Mouse (Mus musculus): ENCODE results near the gene Nkd2.
A peak's percentile ranks its signal among the peaks of the same experiment; 100 is the strongest.

Nkd2 gene

DNA sequence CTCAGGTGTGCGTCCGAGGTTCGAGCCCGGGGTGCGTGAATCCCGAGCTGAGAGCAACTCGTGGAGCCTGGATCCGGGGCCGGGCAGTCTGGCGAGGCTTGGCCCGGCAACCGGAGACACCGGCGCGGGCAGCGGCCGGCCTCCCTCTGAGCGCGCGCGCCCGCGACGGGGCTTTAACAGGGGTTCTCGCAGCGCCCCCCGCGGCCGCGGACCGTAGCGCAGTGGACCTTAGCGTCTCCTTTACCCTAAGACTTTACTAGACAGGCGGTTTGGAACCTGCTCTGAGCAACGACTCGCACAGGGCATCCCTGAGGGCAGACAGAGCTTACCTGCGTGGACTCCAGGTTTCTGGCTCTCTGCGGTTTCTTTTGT lies at the start of gene Nkd2:
Gene Nkd2, minus strand, starts transcription at position 167 of the 372 bp plus-strand sequence.
- peak; percentile 89 for DNase-seq

- no peak for DNase-seq
Measured at GRCm38 (mm10) chr13:73892493-73893178, 45.2 kb upstream of the Nkd2 start.

- DNase-seq, result no peak
Measured at GRCm38 (mm10) chr13:73887415-73887874, 40.0 kb upstream of the Nkd2 start.

GRCm38 (mm10) chr13:73886601-73887000 lies 39.2 kb upstream of the Nkd2 start:
- DNase-seq, result no peak

GRCm38 (mm10) chr13:73886066-73886465 lies 38.6 kb upstream of the Nkd2 start:
- no peak for DNase-seq

- no peak for DNase-seq
Measured at GRCm38 (mm10) chr13:73885656-73886055, 38.2 kb upstream of the Nkd2 start.

GRCm38 (mm10) chr13:73881347-73881746 lies 33.9 kb upstream of the Nkd2 start:
- DNase-seq, result no peak

- peak; percentile 80 for DNase-seq
Measured at GRCm38 (mm10) chr13:73879824-73880223, 32.4 kb upstream of the Nkd2 start.

DNA sequence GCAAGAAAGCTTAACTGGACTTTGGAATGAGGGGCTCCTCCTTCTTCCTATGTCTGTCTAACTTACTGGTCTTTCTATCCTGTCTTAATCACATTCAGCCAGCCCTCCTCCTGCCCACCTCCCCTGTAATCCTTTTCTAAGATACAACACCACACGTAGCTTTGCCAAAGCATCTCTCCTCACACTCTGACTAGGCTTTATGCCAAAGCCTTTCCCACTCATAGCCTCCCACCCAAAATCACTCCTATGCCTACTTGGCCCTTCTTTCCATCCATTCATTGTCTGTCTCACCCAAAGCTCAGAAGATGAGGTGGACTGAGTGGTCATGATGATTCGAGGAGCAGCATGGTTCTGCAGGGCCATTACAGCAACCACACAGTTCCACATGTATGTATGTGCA lies 24.7 kb upstream of the Nkd2 start:
- no peak for DNase-seq

DNA sequence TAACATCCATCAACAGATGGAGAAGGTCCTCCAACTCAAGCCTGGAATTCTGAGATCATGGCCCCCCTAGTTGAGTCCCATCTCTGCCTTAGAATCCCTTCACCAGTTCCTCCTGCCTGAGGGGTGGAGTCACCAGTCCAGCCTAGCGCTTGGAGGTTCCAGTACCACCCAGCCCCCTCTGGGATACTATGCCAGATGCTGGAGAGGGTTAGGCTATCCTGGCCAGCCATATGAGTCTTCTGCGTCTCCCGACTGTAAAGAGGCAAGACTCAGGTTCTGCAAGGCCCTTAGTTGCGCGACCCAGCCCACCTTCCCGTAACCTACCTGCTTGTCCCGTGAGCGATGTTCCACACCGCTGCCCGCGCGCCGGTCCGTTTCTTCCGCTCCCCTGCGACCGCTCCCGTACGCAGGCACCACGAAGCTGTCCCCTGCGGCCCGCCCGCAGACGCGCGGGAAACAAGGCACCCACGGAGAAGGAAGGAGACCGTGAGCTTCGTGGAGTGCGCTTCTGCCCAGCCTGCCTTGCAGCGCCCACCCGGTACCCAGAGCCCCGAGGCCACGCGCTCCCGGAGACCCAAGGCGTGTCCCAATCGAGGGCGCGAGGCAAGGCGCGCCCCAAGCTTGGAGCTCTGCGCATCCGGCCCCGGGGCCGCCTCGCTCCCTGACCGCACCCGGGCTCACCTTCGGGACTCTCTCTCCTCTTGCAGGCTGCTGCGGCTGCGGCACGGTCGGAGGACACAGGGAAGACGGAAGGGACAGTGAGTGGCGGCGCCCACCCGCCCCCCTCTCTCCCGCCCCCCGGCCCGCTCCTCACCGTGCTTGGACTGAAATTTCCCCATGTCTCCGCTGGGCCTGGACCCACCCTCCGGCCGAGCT lies 604 bp downstream of the Nkd2 start:
- DNase-seq, result peak; percentile 53

- no peak for DNase-seq
Measured at GRCm38 (mm10) chr13:73842696-73843095, 4.7 kb downstream of the Nkd2 start.

GRCm38 (mm10) chr13:73839740-73840139 lies 7.7 kb downstream of the Nkd2 start:
- DNase-seq, result no peak

GRCm38 (mm10) chr13:73839137-73839548 lies 8.3 kb downstream of the Nkd2 start:
- no peak for DNase-seq

DNA sequence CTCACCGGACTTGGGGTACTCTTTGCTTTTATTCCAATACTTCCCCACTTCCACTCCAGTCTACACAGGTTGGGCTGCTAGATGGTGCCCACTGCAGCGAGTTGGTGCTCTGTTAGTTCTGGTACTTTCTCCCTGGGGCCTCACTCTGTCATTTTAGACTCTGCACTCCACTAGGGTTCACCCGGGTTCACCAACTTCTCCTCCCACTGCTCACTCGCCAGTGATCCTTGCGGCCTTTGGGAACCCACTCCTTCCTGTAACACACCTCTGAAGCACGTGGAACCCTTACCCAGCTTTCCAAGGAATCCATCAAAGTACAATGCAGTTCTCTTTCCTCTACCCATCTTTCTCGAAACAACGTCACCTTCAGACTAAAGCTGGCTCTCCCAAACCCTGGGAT lies 9.7 kb downstream of the Nkd2 start:
- no peak for DNase-seq

DNA sequence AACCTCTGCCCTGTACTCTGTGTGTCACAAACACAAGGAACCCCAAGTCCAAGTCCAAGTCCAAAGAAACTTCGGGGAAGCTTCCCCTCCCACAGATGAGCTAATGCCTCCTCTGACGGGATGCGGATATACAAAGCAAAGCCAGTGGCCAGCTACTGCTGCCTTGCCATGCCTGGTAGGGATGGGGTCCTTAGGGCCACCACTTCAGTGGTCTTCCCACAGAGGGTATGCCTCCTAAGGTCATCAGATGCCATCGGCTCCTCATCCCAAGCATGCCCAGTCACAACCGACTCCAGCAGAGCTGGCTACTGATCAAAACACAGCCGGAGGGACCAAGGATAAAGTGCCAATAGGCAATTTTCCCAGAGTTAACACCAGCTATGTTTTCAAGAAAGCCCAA lies 10.9 kb downstream of the Nkd2 start:
- DNase-seq, result no peak

DNA sequence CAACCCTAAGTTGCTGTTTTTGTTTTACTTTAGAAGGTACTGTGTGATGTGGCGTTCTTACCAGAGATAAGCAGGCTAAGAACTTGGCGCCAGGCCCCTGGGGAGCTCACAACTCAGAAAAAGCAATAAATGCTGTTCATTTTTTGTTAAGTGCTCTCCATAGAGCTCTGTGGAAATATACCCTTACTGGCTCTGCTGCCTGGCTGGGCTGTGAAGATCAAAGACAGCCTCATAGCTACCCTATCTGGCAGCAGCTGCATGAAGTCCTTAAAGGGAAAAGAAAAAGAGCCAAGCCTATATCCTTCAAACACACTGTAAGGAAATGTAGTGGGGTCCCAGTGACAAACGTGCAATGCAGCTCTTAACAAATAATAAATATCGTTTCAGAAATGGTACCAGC lies 11.6 kb downstream of the Nkd2 start:
- DNase-seq, result no peak

DNA sequence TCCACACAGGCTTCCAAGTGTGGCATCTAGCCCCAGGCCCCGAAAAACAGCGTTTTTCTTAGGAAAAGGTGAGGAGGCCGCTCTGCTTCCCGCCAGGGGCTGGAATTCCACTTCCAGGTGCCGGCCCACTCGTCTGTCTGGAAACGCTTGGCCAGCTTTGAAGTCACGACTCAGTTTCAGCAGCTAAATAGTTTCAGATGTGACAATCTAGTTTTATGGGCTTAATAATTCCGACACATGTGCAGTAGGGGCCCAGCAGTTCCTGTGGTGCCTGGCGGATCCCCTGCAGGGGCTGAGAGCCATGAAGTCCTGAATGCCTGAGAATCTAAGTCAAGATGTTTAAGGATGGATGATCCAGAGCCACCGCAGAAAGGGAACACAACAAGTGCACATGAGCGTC lies 13.6 kb downstream of the Nkd2 start:
- no peak for DNase-seq

DNA sequence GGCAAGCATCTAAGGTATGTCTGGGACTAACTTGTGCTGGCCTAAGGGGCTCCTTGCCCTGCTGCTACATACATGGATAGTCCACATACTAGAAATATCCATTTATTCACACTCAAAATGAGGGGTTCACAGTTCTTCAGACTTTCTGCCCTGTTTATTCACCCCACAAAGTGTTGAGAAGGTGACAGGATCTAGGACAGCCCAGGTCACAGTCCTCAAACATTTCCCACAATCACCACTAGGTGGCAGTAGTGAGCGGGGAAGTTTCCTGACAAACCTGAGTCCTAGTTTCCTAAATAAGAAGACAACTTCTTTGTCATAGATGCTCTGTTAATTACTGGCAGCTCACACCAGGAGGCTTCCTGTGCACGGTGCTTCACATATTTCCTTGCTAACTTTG lies 15.9 kb downstream of the Nkd2 start:
- DNase-seq, result peak; percentile 64

DNA sequence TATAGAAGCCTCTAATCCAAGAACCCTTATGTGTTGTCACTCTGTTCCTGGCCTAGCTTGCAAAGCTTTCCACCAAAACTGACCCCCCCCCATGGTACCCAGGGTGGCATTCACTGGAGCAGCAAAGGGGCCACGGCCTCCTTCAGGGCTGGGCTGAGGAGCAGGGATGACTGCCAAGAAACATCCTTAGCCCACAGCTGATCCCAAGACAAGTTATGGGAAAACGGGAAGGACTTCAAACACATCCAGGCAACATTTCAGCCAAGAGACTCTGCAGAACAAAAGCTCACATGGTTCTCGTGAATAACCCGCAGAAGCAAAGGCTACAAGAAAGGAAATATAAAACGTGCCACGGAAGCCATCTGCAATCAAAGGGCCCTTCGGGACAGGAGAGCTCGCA lies 20.2 kb downstream of the Nkd2 start:
- DNase-seq, result no peak

- no peak for DNase-seq
Measured at GRCm38 (mm10) chr13:73823711-73824110, 23.7 kb downstream of the Nkd2 start.

- DNase-seq, result peak; percentile 76
Measured at GRCm38 (mm10) chr13:73822187-73822800, 25.1 kb downstream of the Nkd2 start.

GRCm38 (mm10) chr13:73821251-73821650 lies 26.2 kb downstream of the Nkd2 start:
- DNase-seq, result no peak

GRCm38 (mm10) chr13:73818921-73819320 lies 28.5 kb downstream of the Nkd2 start:
- DNase-seq, result no peak

GRCm38 (mm10) chr13:73816338-73816737 lies 31.1 kb downstream of the Nkd2 start:
- DNase-seq, result no peak

Measured in thymus, postnatal 14 days (tissue).